Mouse (Mus musculus): ENCODE data around the gene Jak1. TPM values are rescaled to one million over a fixed set of nuclear protein-coding genes. Genes with fewer than 3 reads are reported as not detected.

Gene Jak1
- polyA plus RNA-seq, 1 experiment from 2014 or later, result 77.0 TPM

DNA sequence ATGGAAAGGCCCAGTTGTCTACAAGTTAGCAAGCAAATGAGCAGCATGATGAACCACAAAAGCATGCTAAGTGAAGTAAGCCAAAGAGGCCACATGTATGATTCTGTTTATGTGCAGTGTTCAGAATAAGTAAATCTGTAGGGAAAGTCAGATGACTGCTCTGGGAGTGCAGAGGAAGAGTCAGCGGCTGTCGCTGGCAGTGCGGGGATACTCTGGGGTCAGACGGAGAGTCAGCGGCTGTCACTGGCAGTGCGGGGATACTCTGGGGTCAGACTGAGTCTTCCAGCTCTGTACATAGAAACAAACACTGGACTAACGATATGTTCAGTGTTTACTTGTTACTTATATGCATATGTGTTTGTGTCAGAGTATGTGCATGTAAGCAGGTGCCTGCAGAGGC lies 120.3 kb downstream of the Jak1 start:
- H3K4me1 ChIP-seq (ENCODE audit: control insufficient read depth, insufficient read depth, low read length), result peaks cover 3% of the 10 kb centered on the region; the same call in 1 of the 2 replicates

DNA sequence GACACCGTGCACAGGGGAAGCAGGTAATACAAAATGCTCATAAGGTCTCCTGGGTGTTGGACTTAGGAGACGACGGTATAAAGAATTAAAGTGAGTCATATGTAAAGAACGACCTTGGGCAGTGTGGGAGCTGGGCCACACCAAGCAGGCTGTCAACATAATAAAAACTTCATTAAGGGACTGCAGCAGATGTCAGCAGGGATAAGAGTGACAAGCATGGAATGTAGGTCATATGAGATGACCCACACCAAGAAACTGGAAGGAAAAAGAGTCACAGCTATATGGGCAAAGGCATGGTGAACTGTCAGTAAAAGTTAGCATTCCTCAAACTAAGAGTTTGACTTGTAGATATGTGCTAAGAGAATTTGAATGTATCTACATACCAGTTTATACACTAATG lies 120.7 kb downstream of the Jak1 start:
- Histone ChIP-seq H3K4me3 (replicated peaks; ENCODE audit: low read depth, low read length) (no peak overlapping the region), H3K9ac (replicated peaks; ENCODE audit: low read length) (no peak overlapping the region), H3K27ac (replicated peaks; ENCODE audit: low read depth, low read length) (no peak overlapping the region), H3K4me2 (ENCODE audit: low read length) (no peak overlapping the region), H3K9me3 (ENCODE audit: control insufficient read depth, low read length) (no peaks in the 10 kb centered on the region), H3K27me3 (ENCODE audit: control insufficient read depth, insufficient read depth, low read length) (no peaks in the 10 kb centered on the region), H3K4me1 (ENCODE audit: control insufficient read depth, insufficient read depth, low read length) (peaks cover 3% of the 10 kb centered on the region; the same call in 1 of the 2 replicates), H3K36me3 (ENCODE audit: control insufficient read depth, insufficient read depth, low read length) (no peaks in the 10 kb centered on the region)
- DNase-seq, result no peak
- WGBS, result 27% methylated on average over 4 of the region's 4 CpGs
- ATAC-seq (ENCODE audit: low FRiP score, low TSS enrichment), result no peak

More for the DNA sequence above, 120.3 kb downstream of the Jak1 start:
- Histone ChIP-seq H3K27me3 (ENCODE audit: control insufficient read depth, insufficient read depth, low read length) (no peaks in the 10 kb centered on the region), H3K4me3 (replicated peaks; ENCODE audit: low read depth, low read length) (no peak overlapping the region), H3K4me2 (ENCODE audit: low read length) (no peak overlapping the region), H3K36me3 (ENCODE audit: control insufficient read depth, insufficient read depth, low read length) (0 out of 2 replicates have a peak, but pooled peaks cover under 1% of the 10 kb centered on the region), H3K27ac (replicated peaks; ENCODE audit: low read depth, low read length) (no peak overlapping the region), H3K9ac (replicated peaks; ENCODE audit: low read length) (no peak overlapping the region), H3K9me3 (ENCODE audit: control insufficient read depth, low read length) (no peaks in the 10 kb centered on the region)
- no peak for ATAC-seq (ENCODE audit: low FRiP score, low TSS enrichment)
- DNase-seq, result no peak
- 52% methylated on average over 7 of the region's 7 CpGs for WGBS

DNA sequence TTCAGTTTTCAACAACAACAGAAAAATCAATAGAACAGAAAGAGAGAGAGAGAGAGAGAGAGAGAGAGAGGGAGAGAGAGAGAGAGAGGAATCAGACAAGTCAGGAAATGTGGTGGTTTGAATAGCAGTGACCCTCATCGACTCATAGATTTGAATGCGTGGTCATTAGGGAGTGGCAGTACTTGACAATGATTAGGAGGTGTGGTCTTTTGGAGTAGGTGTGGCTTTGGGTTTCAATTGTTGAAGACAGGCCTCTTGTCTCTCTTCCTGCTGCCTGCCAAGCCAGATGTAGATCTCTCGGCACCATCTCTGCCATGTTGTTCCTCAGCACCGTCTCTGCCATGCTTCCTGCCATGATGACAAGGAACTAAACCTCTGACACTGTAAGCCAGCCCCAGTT lies 121.2 kb downstream of the Jak1 start:
- Histone ChIP-seq H3K27ac (replicated peaks; ENCODE audit: low read depth, low read length) (no peak overlapping the region), H3K36me3 (ENCODE audit: control insufficient read depth, insufficient read depth, low read length) (no peaks in the 10 kb centered on the region), H3K9me3 (ENCODE audit: control insufficient read depth, low read length) (no peaks in the 10 kb centered on the region), H3K4me1 (ENCODE audit: control insufficient read depth, insufficient read depth, low read length) (peaks cover 3% of the 10 kb centered on the region; the same call in 1 of the 2 replicates), H3K27me3 (ENCODE audit: control insufficient read depth, insufficient read depth, low read length) (no peaks in the 10 kb centered on the region), H3K4me2 (ENCODE audit: low read length) (no peak overlapping the region), H3K9ac (replicated peaks; ENCODE audit: low read length) (no peak overlapping the region), H3K4me3 (replicated peaks; ENCODE audit: low read depth, low read length) (no peak overlapping the region)
- 65% methylated on average over 4 of the region's 4 CpGs for WGBS
- ATAC-seq (ENCODE audit: low FRiP score, low TSS enrichment) (no peak), DNase-seq (no peak)

DNA sequence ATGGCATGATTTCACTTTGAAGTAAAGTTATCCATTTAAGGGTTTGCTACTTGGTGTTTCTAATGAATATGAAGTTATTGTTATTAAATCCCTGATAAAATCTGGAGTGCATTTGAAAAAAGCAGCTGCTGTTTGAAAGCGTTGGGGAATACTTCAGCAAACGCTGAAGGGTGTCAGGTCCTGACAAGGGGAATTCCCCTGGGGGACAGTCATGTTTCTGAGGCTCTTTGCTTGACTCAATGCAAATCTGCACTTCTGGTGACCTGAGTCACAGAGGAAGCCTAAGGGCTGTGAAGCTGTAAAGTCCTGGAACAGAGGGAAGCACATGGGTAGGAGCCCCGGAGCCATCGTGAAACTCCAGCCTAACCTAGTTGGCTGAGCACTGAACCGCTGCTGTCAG lies 123.3 kb downstream of the Jak1 start:
- WGBS, result 87% methylated on average over 5 of the region's 5 CpGs
- Histone ChIP-seq H3K27ac (replicated peaks; ENCODE audit: low read depth, low read length) (no peak overlapping the region), H3K4me2 (ENCODE audit: low read length) (no peak overlapping the region), H3K4me3 (replicated peaks; ENCODE audit: low read depth, low read length) (no peak overlapping the region), H3K9me3 (ENCODE audit: control insufficient read depth, low read length) (no peaks in the 10 kb centered on the region), H3K9ac (replicated peaks; ENCODE audit: low read length) (no peak overlapping the region), H3K4me1 (ENCODE audit: control insufficient read depth, insufficient read depth, low read length) (peaks cover 3% of the 10 kb centered on the region; the same call in 1 of the 2 replicates), H3K36me3 (ENCODE audit: control insufficient read depth, insufficient read depth, low read length) (no peaks in the 10 kb centered on the region), H3K27me3 (ENCODE audit: control insufficient read depth, insufficient read depth, low read length) (no peaks in the 10 kb centered on the region)
- no peak for ATAC-seq (ENCODE audit: low FRiP score, low TSS enrichment)
- no peak for DNase-seq

DNA sequence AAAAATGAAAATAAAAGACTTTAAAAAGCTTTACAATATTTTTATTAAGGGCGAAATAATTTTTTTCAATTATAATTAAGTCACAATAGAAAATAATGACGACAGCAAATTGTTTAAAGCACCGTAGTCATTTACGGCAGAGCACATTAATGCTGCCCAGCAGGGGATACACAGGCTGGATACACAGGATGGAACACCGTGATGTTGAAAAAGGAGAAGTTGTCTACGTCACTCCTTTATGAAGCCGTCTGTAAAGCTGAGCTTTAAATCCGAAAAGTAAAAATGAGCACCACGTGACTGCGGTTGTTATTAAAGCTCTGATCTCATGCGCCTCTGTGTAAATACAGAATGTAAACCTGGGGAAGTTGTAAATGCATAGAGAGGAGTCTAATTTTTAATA lies 127.1 kb downstream of the Jak1 start:
- Histone ChIP-seq H3K36me3 (ENCODE audit: control insufficient read depth, insufficient read depth, low read length) (no peaks in the 10 kb centered on the region), H3K27me3 (ENCODE audit: control insufficient read depth, insufficient read depth, low read length) (no peaks in the 10 kb centered on the region), H3K4me2 (ENCODE audit: low read length) (no peak overlapping the region), H3K9ac (replicated peaks; ENCODE audit: low read length) (no peak overlapping the region), H3K4me3 (replicated peaks; ENCODE audit: low read depth, low read length) (no peak overlapping the region), H3K4me1 (ENCODE audit: control insufficient read depth, insufficient read depth, low read length) (no peaks in the 10 kb centered on the region), H3K27ac (replicated peaks; ENCODE audit: low read depth, low read length) (no peak overlapping the region), H3K9me3 (ENCODE audit: control insufficient read depth, low read length) (no peaks in the 10 kb centered on the region)
- WGBS, result 77% methylated on average over 11 of the region's 11 CpGs
- DNase-seq (no peak), ATAC-seq (ENCODE audit: low FRiP score, low TSS enrichment) (no peak)

DNA sequence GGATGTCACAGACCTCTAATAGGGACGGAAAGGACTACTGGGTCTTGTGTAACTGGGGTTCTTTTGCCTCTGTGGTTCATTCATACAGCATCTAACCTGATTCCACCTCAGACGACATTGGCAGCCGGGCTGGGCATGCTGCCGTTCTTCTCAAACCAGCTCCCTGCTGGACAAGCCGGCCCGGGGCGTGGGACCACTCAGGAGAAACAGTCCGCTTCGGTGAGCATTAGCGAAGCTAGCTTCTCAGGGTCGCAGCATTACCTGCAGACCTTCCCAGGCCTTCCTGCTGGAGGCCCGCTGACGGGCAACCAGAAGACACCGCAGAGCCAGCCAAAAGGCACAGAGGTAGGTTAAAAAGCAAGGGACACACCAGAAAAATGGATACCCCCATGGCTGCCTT lies 129.2 kb downstream of the Jak1 start:
- Histone ChIP-seq H3K27me3 (ENCODE audit: control insufficient read depth, insufficient read depth, low read length) (no peaks in the 10 kb centered on the region), H3K9me3 (ENCODE audit: control insufficient read depth, low read length) (no peaks in the 10 kb centered on the region), H3K9ac (replicated peaks; ENCODE audit: low read length) (no peak overlapping the region), H3K27ac (replicated peaks; ENCODE audit: low read depth, low read length) (no peak overlapping the region), H3K36me3 (ENCODE audit: control insufficient read depth, insufficient read depth, low read length) (no peaks in the 10 kb centered on the region), H3K4me2 (ENCODE audit: low read length) (no peak overlapping the region), H3K4me1 (ENCODE audit: control insufficient read depth, insufficient read depth, low read length) (no peaks in the 10 kb centered on the region), H3K4me3 (replicated peaks; ENCODE audit: low read depth, low read length) (no peak overlapping the region)
- DNase-seq, result no peak
- WGBS, result 91% methylated on average over 14 of the region's 14 CpGs
- no peak for ATAC-seq (ENCODE audit: low FRiP score, low TSS enrichment)

DNA sequence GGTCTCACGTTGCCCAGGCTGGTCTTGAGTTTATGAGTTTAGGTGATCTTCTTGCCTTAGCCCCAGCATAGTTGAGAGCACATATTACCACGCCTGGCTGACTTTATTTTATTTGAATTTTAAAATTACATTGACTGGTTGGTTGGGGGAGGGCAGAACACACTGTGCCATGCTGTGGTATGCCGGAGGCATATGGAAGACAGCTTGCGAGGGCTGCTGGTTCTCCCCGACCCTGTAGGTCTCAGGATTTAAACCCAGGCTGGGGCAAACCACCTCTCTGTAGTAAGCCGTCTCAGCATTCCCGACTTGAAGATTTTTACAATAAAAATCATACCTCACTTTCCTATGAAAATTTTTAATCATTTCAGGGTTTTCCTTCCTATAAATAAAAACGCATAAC lies 130.1 kb downstream of the Jak1 start:
- H3K9ac ChIP-seq (replicated peaks; ENCODE audit: low read length), result no peak overlapping the region
- no peaks in the 10 kb centered on the region for H3K4me1 ChIP-seq (ENCODE audit: control insufficient read depth, insufficient read depth, low read length)
- ATAC-seq (ENCODE audit: low FRiP score, low TSS enrichment) (no peak), DNase-seq (no peak)
- no peaks in the 10 kb centered on the region for H3K36me3 ChIP-seq (ENCODE audit: control insufficient read depth, insufficient read depth, low read length)
- H3K4me3 ChIP-seq (replicated peaks; ENCODE audit: low read depth, low read length), result no peak overlapping the region
- no peak overlapping the region for H3K27ac ChIP-seq (replicated peaks; ENCODE audit: low read depth, low read length)
- 87% methylated on average over 8 of the region's 8 CpGs for WGBS
- no peaks in the 10 kb centered on the region for H3K27me3 ChIP-seq (ENCODE audit: control insufficient read depth, insufficient read depth, low read length)
- no peak overlapping the region for H3K4me2 ChIP-seq (ENCODE audit: low read length)
- H3K9me3 ChIP-seq (ENCODE audit: control insufficient read depth, low read length), result no peaks in the 10 kb centered on the region

DNA sequence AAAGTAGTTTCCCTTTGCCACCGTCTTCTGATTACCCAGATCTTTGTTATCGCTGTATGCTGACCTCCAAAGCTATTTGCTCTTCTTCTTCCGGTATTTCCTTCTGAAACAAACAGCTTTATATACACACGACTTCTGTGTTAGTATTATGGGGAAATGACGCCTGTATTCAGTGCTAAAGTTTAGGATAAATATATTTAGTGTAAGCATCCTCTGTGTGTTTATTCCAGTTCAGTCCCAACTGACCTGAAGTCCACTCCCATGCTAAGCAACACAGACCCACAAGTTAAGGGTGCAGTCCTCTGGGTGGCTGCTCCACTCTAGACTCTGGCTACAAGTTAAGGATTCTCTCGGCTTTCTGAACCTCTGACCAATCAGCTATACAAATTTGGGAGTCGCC lies 144.1 kb downstream of the Jak1 start:
- 91% methylated on average over 7 of the region's 7 CpGs for WGBS
- H3K4me3 ChIP-seq (replicated peaks; ENCODE audit: low read depth, low read length), result no peak overlapping the region
- no peaks in the 10 kb centered on the region for H3K9me3 ChIP-seq (ENCODE audit: control insufficient read depth, low read length)
- no peaks in the 10 kb centered on the region; the same call in 1 of the 2 replicates for H3K36me3 ChIP-seq (ENCODE audit: control insufficient read depth, insufficient read depth, low read length)
- H3K27me3 ChIP-seq (ENCODE audit: control insufficient read depth, insufficient read depth, low read length), result no peaks in the 10 kb centered on the region
- no peak overlapping the region for H3K4me2 ChIP-seq (ENCODE audit: low read length)
- H3K9ac ChIP-seq (replicated peaks; ENCODE audit: low read length), result no peak overlapping the region
- H3K4me1 ChIP-seq (ENCODE audit: control insufficient read depth, insufficient read depth, low read length), result no peaks in the 10 kb centered on the region
- no peak overlapping the region for H3K27ac ChIP-seq (replicated peaks; ENCODE audit: low read depth, low read length)
- DNase-seq (no peak), ATAC-seq (ENCODE audit: low FRiP score, low TSS enrichment) (no peak)

DNA sequence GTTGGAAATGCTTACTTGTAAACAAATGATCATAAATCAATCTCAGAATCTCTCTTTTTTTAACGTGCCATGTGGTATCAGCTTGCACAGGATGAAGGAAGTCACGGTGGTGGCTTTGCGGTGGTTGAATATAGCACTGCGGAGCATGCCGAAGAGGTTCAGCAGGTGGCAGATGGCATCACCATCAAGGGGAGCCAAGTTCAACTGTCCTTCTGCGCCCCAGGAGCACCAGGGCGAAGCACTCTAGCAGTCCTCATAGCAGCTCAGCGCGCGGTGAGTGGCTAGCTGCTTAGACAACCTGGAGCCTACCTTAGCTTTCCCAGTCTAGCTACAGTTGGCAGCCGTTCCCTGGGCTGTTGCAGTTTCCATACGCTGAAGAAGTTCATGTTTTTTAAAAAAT lies 158.0 kb downstream of the Jak1 start:
- no peaks in the 10 kb centered on the region for H3K27me3 ChIP-seq (ENCODE audit: control insufficient read depth, insufficient read depth, low read length)
- 94% methylated on average over 12 of the region's 12 CpGs for WGBS
- H3K4me1 ChIP-seq (ENCODE audit: control insufficient read depth, insufficient read depth, low read length), result no peaks in the 10 kb centered on the region
- H3K4me2 ChIP-seq (ENCODE audit: low read length), result no peak overlapping the region
- no peak overlapping the region for H3K27ac ChIP-seq (replicated peaks; ENCODE audit: low read depth, low read length)
- ATAC-seq (ENCODE audit: low FRiP score, low TSS enrichment) (no peak), DNase-seq (no peak)
- 0 out of 2 replicates have a peak, but pooled peaks cover 5% of the 10 kb centered on the region for H3K36me3 ChIP-seq (ENCODE audit: control insufficient read depth, insufficient read depth, low read length)
- H3K4me3 ChIP-seq (replicated peaks; ENCODE audit: low read depth, low read length), result no peak overlapping the region
- peaks cover 10% of the 10 kb centered on the region; the same call in 1 of the 2 replicates for H3K9me3 ChIP-seq (ENCODE audit: control insufficient read depth, low read length)
- H3K9ac ChIP-seq (replicated peaks; ENCODE audit: low read length), result no peak overlapping the region
